Mouse (Mus musculus): ENCODE results near the gene Gm10718.
"Not testable (repeated sequence)": the region's sequence is repeated elsewhere in the genome, so short reads cannot be mapped to it uniquely, and the experiment has no call there.

DNA sequence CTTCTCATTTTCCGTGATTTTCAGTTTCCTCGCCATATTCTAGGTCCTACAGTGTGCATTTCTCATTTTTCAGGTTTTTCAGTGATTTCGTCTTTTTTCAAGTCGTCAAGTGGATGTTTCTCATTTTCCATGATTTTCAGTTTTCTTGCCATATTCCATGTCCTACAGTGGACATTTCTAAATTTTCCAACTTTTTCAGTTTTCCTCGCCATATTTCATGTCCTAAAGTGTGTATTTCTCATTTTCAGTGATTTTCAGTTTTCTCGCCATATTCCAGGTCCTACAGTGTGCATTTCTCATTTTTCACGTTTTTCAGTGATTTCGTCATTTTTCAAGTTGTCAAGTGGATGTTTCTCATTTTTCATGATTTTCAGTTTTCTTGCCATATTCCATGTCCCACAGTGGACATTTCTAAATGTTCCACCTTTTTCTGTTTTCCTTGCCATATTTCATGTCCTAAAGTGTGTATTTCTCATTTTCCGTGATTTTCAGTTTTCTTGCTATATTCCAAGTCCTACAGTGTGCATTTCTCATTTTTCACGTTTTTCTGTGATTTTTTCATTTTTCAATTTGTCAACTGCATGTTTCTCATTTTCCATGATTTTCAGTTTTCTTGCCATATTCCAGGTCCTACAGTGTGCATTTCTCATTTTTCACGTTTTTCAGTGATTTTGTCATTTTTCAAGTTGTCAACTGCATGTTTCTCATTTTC lies 21.2 kb upstream of the Gm10718 start:
- TF ChIP-seq POLR2A (IDR thresholded peaks at IDR 0.05; ENCODE audit: low read depth, low read length), result not testable (repeated sequence)
- TF ChIP-seq CTCF (IDR thresholded peaks at IDR 0.05; ENCODE audit: borderline replicate concordance, insufficient read depth, low read length), result 0 out of 2 replicates have a peak, but pooled peaks have one; percentile 40

Data from embryonic fibroblast, embryonic 13.5 days (primary cell).